Mouse (Mus musculus): ENCODE results near the gene Tiam1. TPM values are rescaled to one million over a fixed set of nuclear protein-coding genes. Genes with fewer than 3 reads are reported as not detected.

Gene Tiam1
- total and polyA plus RNA-seq, 2 experiments = 0.27 to 0.65 TPM

DNA sequence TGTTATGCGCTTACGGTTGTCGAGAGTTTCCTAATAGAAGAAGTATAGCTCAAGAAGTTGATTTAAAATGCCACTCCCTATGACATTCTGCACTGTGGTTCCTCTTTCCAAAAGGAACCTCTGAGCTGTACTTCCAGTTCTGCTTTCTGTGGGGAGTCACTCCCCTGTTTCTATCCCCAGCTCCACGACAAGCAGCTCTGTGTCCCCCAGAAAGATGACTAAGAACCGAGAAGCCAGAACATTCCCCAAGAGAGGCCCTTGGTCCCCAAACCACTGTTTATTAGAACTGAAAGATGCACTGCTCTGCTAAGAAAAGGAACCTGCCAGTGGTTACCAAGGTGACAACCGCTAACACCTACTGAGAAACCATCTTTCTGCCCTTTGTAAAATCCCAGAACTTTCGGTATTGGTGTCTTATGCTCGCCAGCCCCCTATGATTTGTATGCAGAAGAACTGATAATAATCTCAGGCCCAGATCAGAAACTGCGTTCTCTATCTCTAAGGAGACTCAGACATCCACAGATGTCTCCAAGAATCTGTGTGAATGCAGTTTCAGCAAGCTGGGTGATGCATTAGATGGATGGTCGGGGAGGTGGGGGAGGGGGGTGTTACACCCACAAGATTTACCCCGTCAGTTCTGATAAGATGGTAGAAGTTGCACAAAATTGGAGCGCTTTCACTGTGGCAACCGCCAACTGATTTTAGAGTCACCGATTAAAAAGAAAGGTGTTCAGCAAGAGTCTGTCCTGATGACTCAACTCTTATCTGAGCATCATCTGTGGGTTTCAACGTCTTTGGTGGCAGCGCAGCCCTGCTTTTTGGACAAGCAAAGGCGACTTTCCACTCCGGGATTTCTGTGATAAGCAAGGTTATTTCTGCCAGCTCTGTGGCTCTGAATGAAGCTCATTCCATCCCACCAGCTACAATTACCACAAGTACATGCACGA is 294.6 kb downstream of the Tiam1 start:
- Histone ChIP-seq H3K79me2 (ENCODE audit: control insufficient read depth, insufficient read depth, low read length) (no peaks in the 10 kb centered on the region), H3K27me3 (ENCODE audit: control insufficient read depth, insufficient read depth, low read length) (peaks cover 3% of the 10 kb centered on the region; the same call in 1 of the 2 replicates), H3K4me1 (ENCODE audit: control insufficient read depth, insufficient read depth, low read length) (no peaks in the 10 kb centered on the region), H3K4me3 (ENCODE audit: insufficient read depth, low read depth, low read length) (no peak overlapping the region), H3K27ac (replicated peaks; ENCODE audit: insufficient read depth, low read depth, low read length) (no peak overlapping the region), H3K9ac (ENCODE audit: low read depth, low read length) (no peak overlapping the region), H3K36me3 (ENCODE audit: control insufficient read depth, insufficient read depth, low read length) (no peaks in the 10 kb centered on the region)
- WGBS = 92% methylated on average over 19 of the region's 19 CpGs
- peak; percentile 43 for DNase-seq (ENCODE audit: extremely low read depth, low read depth, low spot score)
- TF ChIP-seq CTCF (IDR thresholded peaks at IDR 0.05; ENCODE audit: low read depth, low read length) = no peak
- TF ChIP-seq POLR2A (IDR thresholded peaks at IDR 0.05; ENCODE audit: extremely low read depth, insufficient read depth, low read length) = no peak

DNA sequence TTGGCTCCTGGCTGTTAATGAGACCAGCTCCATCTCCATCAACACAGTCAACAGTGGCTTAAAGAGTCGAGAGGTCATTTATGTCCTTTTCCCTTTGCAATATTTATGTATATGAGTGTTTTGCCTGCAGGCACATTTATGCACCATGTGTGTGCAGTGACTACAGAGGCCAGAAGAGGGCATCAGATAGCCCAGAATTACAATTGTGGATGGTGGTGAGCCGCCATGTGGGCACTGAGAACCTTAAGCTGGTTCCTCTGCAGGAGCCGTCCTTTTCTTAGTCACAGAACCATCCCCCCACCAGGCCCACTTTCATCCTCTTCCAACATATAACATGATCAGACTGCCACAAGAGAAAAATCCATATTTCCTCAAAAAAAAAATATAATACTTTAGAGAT is 295.4 kb downstream of the Tiam1 start:
- Histone ChIP-seq H3K36me3 (ENCODE audit: control insufficient read depth, insufficient read depth, low read length) (no peaks in the 10 kb centered on the region), H3K27ac (replicated peaks; ENCODE audit: insufficient read depth, low read depth, low read length) (no peak overlapping the region), H3K4me3 (ENCODE audit: insufficient read depth, low read depth, low read length) (no peak overlapping the region), H3K79me2 (ENCODE audit: control insufficient read depth, insufficient read depth, low read length) (no peaks in the 10 kb centered on the region), H3K27me3 (ENCODE audit: control insufficient read depth, insufficient read depth, low read length) (peaks cover 3% of the 10 kb centered on the region; the same call in 1 of the 2 replicates), H3K4me1 (ENCODE audit: control insufficient read depth, insufficient read depth, low read length) (no peaks in the 10 kb centered on the region), H3K9ac (ENCODE audit: low read depth, low read length) (no peak overlapping the region)
- no peak for DNase-seq (ENCODE audit: extremely low read depth, low read depth, low spot score)
- TF ChIP-seq CTCF (IDR thresholded peaks at IDR 0.05; ENCODE audit: low read depth, low read length) = no peak
- no peak for TF ChIP-seq POLR2A (IDR thresholded peaks at IDR 0.05; ENCODE audit: extremely low read depth, insufficient read depth, low read length)
- 95% methylated on average over 3 of the region's 3 CpGs for WGBS

DNA sequence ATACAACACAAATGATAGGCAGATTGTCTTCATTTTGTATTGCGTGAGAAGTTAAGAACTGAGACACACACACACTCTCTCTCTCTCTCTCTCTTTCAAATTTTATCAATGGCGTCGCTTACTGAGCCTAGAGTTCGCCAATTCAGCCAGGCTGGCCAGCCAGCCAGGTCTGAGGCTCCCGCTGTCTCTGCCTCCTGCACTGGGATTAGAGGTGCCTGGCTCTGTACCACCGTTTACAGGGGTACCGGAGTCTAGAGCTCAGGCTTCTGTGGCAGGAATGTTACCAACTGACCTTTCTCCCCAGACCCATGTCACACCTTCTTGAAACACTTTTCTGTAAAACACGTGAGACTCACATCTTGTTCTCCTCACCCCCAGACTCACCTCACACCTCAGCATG is 298.1 kb downstream of the Tiam1 start:
- H3K36me3 ChIP-seq (ENCODE audit: control insufficient read depth, insufficient read depth, low read length) = no peaks in the 10 kb centered on the region
- peaks cover 3% of the 10 kb centered on the region; the same call in 1 of the 2 replicates for H3K27me3 ChIP-seq (ENCODE audit: control insufficient read depth, insufficient read depth, low read length)
- no peaks in the 10 kb centered on the region for H3K4me1 ChIP-seq (ENCODE audit: control insufficient read depth, insufficient read depth, low read length)
- TF ChIP-seq POLR2A (IDR thresholded peaks at IDR 0.05; ENCODE audit: extremely low read depth, insufficient read depth, low read length) (no peak), CTCF (IDR thresholded peaks at IDR 0.05; ENCODE audit: low read depth, low read length) (no peak)
- no peak for DNase-seq (ENCODE audit: extremely low read depth, low read depth, low spot score)
- WGBS = 77% methylated on average over 8 of the region's 8 CpGs
- H3K9ac ChIP-seq (ENCODE audit: low read depth, low read length) = no peak overlapping the region
- H3K4me3 ChIP-seq (ENCODE audit: insufficient read depth, low read depth, low read length) = no peak overlapping the region
- no peaks in the 10 kb centered on the region for H3K79me2 ChIP-seq (ENCODE audit: control insufficient read depth, insufficient read depth, low read length)
- H3K27ac ChIP-seq (replicated peaks; ENCODE audit: insufficient read depth, low read depth, low read length) = no peak overlapping the region

DNA sequence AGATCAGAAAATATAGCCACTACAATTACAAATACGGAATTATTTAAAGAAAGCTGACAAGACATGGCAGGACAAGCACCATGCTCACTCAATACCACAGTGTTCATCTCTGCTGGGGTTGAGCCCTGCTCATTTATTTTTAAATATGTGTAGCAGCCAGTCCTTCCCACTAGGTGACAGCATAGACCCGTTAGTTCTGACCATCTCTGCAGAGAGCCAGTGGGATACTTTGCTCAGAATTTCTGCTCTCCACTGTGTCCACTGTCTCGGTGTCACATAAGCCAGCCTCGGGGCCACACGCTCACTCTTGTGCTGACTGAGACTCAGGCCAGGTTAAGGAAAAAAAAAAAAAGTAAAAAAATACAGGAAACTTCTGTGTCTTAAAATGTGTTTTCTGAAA is 299.0 kb downstream of the Tiam1 start:
- peak; percentile 7 for DNase-seq (ENCODE audit: extremely low read depth, low read depth, low spot score)
- Histone ChIP-seq H3K27me3 (ENCODE audit: control insufficient read depth, insufficient read depth, low read length) (peaks cover 3% of the 10 kb centered on the region; the same call in 1 of the 2 replicates), H3K4me1 (ENCODE audit: control insufficient read depth, insufficient read depth, low read length) (no peaks in the 10 kb centered on the region), H3K36me3 (ENCODE audit: control insufficient read depth, insufficient read depth, low read length) (no peaks in the 10 kb centered on the region), H3K9ac (ENCODE audit: low read depth, low read length) (no peak overlapping the region), H3K4me3 (ENCODE audit: insufficient read depth, low read depth, low read length) (no peak overlapping the region), H3K27ac (replicated peaks; ENCODE audit: insufficient read depth, low read depth, low read length) (no peak overlapping the region), H3K79me2 (ENCODE audit: control insufficient read depth, insufficient read depth, low read length) (no peaks in the 10 kb centered on the region)
- TF ChIP-seq POLR2A (IDR thresholded peaks at IDR 0.05; ENCODE audit: extremely low read depth, insufficient read depth, low read length) = no peak
- TF ChIP-seq CTCF (IDR thresholded peaks at IDR 0.05; ENCODE audit: low read depth, low read length) = peak; percentile 59
- WGBS = 43% methylated on average over 5 of the region's 5 CpGs

DNA sequence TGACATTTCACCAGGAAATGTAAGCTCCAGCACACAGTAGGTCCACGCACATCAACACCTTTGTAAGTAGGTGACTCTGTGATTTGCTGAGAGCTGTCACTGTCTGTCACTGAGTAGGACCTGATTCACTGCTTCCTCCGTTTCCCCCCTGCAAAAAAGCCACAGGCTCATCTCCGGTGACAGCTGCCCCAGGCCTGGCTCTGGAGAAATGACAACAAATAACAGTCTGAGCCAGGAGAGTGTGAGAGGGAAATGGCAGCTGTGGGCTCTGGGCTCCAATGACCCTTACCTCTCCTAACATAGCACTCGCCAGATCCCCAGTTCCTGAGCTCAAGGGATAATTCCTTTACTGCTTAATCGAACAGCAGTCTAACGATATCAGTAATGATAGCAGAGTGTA is 301.7 kb downstream of the Tiam1 start:
- Histone ChIP-seq H3K4me3 (ENCODE audit: insufficient read depth, low read depth, low read length) (no peak overlapping the region), H3K4me1 (ENCODE audit: control insufficient read depth, insufficient read depth, low read length) (no peaks in the 10 kb centered on the region), H3K79me2 (ENCODE audit: control insufficient read depth, insufficient read depth, low read length) (no peaks in the 10 kb centered on the region), H3K27me3 (ENCODE audit: control insufficient read depth, insufficient read depth, low read length) (no peaks in the 10 kb centered on the region), H3K27ac (replicated peaks; ENCODE audit: insufficient read depth, low read depth, low read length) (no peak overlapping the region), H3K36me3 (ENCODE audit: control insufficient read depth, insufficient read depth, low read length) (no peaks in the 10 kb centered on the region), H3K9ac (ENCODE audit: low read depth, low read length) (no peak overlapping the region)
- no peak for DNase-seq (ENCODE audit: extremely low read depth, low read depth, low spot score)
- 80% methylated on average over 6 of the region's 6 CpGs for WGBS
- TF ChIP-seq POLR2A (IDR thresholded peaks at IDR 0.05; ENCODE audit: extremely low read depth, insufficient read depth, low read length) = no peak
- TF ChIP-seq CTCF (IDR thresholded peaks at IDR 0.05; ENCODE audit: low read depth, low read length) = no peak

DNA sequence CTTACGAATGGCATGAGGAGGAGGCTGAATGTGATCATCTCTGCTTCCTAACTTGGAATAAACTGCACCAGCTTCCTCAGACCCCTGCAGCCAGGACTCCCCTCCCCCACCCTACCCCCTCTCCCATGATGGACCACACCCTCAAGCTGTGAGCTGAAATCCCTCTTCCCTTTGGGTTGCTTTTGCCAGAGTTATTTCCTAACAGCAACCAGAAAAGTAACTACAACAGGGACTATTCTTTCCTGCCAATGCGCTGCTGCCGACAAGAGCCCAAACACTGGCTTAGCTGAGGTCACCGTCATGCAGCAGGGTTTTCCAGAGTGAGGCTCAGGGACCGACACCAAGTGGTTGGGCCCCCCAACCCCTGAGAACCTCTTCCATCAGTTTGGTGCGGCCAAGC is 303.2 kb downstream of the Tiam1 start:
- TF ChIP-seq CTCF (IDR thresholded peaks at IDR 0.05; ENCODE audit: low read depth, low read length) (no peak), POLR2A (IDR thresholded peaks at IDR 0.05; ENCODE audit: extremely low read depth, insufficient read depth, low read length) (no peak)
- H3K79me2 ChIP-seq (ENCODE audit: control insufficient read depth, insufficient read depth, low read length) = no peaks in the 10 kb centered on the region
- H3K27me3 ChIP-seq (ENCODE audit: control insufficient read depth, insufficient read depth, low read length) = no peaks in the 10 kb centered on the region
- H3K9ac ChIP-seq (ENCODE audit: low read depth, low read length) = no peak overlapping the region
- no peak for DNase-seq (ENCODE audit: extremely low read depth, low read depth, low spot score)
- 89% methylated on average over 6 of the region's 6 CpGs for WGBS
- no peaks in the 10 kb centered on the region for H3K36me3 ChIP-seq (ENCODE audit: control insufficient read depth, insufficient read depth, low read length)
- H3K4me1 ChIP-seq (ENCODE audit: control insufficient read depth, insufficient read depth, low read length) = no peaks in the 10 kb centered on the region
- no peak overlapping the region for H3K27ac ChIP-seq (replicated peaks; ENCODE audit: insufficient read depth, low read depth, low read length)
- no peak overlapping the region for H3K4me3 ChIP-seq (ENCODE audit: insufficient read depth, low read depth, low read length)
